Mouse (Mus musculus) heart, adult 8-10 months (tissue): ENCODE data around the gene L2hgdh. TPM values are rescaled to one million over a fixed set of nuclear protein-coding genes. Genes with fewer than 3 reads are reported as not detected.

Experiments used
- DNase-seq: peaks from one replicate; pipeline ENCODE4 v3.0.0; 2022; ENCODE audit warnings: low spot score
- total RNA-seq, 4 experiments: library from RNA; stranded (reverse); gene quantifications; 2 replicates each; pipeline ENCODE4 v1.2.4; 2022

Gene L2hgdh
- total RNA-seq = 10 to 100 TPM; 42.7 to 56.7 (median 46.3) TPM

DNA sequence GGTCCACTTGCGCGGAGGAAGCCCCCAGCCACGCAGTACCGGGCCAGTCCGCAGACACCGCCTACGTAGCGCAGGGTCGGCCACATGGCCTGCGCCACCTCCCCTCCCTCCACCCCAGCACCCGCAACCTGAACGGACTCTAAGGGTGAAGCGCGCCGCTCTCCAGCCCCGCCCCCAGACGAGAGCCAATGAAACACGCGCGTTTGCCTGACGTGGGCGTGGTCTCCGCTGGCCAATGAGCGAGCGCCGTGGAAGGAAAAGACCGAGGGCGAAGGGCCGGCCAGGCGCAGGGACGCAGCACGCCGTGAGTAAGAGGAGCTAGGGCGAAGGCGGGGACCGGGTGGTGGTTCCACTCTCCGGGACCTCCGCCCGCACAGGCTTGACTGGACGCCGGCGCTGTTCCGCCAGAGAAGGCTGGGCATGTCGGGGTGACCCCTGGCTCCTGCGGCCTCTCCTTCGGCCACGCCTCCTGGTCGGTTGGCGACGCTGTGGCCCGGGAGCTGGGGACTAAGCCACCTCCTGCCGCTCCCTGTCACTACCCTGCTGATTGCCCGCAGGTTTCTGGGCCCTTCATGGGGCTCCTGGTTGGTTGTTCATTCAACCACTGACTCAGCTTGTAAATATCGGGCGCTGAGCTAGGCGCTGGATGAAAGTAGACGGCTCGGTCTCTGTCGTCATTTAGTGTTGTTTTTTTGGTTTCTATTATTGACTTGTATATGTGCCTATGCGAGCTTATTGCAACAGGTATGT is at the start of gene L2hgdh, which contains the start of gene Atp5s:
Gene L2hgdh, minus strand, starts transcription at position 163 of the 750 bp plus-strand sequence.
Gene Atp5s, plus strand, starts transcription at position 240 of the 750 bp plus-strand sequence.
- DNase-seq = peak; percentile 97

DNA sequence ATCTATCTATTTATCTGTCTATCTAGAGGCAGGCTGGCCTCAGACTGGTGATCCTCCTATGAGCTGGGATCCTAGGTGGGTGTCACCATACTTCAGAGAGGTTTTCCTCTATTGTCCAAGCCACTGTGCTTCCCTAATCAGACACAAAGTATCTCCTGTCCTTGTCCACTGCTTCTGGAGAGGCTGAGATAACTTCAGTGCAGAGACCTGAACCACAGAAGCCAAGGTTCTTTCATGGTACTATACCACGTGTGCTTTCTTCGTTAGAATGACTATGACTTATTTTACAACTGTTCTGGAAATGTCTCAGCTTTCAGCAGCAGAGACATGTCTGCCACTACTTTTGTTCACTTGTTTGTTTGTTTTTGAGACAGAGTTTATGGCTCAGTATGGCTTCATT is 44.2 kb upstream of the L2hgdh start:
- DNase-seq = no peak

- no peak for DNase-seq
Observed at GRCm38 (mm10) chr12:69767476-69768258, 43.0 kb upstream of the L2hgdh start.

- no peak for DNase-seq
Observed at GRCm38 (mm10) chr12:69766185-69766904, 41.7 kb upstream of the L2hgdh start.

GRCm38 (mm10) chr12:69765543-69765942 is 40.9 kb upstream of the L2hgdh start:
- no peak for DNase-seq

DNA sequence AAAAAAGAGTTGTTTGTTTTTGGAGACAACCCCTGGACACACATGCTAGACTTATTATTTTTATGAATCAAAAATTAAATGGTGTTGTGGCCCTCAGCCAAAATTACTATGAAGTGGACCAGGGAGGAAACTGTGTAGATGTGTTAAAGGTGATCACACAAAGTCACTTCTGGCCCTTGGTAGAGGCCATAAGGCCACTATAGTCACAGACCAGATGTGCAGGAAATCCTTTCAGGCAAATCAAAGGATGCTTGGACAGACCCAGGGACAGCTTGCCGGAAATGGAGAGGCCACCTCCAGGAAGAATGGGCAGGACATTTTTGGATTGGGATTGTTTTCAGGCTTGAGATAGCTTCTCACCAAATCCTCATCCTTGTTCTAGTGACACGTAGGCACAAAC is 36.9 kb upstream of the L2hgdh start:
- peak; percentile 81 for DNase-seq

GRCm38 (mm10) chr12:69760743-69761406 is 36.2 kb upstream of the L2hgdh start:
- no peak for DNase-seq

DNA sequence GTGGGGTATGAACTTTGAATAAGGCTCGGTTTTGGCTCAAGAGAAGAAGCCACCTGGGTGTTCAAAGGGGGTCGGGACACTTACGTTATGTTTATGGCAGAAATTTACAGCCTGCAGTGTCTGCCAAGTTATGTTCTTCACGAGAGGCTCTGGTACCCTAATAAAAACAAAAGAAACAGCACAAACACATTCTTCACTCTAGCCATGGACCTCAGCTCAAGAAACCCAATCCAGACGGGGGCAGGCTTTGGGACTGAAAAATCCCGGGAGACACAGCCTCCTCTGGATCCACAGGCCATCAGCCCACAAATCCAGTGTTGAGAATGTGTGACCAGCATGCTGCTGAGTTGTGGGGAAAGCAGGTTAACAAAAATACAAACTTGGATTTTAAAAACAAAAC is 35.3 kb upstream of the L2hgdh start:
- no peak for DNase-seq

- DNase-seq = no peak
Observed at GRCm38 (mm10) chr12:69759267-69759885, 34.7 kb upstream of the L2hgdh start.

DNA sequence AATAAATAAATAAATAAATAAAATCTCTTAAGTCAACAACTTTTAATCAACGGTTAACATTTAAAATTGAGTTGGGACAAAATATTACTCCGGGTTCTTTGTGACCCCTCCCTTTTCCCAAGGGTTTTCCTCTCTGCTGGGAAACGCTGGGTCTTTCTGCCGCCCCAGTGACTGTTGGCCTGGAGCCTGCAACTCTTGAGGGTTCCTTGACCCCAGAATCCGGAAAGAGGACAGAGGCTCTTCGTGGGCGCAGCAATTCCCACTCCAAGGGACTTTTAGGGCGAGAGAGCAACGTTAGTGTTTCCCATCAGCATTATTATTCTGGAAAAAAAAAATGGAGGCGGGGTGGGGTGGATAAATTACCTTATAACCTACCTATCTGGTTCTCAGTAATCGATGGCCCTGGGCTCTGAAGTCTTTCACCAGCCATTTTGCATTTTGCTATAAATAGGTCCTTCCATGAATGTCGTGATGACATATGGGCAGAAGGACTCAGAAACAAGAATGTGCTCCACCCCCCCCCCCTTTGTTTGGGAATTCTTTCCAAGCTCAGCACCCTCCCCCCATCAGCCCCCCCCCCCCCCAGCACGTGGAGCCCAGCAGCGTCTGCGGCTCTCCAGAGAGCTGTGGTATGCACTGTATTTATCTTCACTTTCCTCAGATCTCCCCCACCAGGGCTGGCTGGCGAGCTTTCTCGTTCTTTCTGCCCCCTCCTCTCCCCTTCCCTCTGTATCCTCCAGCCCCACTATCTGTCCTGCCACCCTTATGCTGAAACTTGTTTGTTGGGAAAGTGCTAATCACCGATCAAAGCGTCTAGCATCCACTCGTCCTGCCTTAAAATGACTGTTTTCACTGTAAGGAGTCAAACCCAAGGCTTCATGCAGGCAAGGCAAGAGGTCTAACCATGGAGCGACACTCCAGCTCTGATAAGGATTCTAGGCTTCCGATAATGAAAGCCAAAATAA is 33.8 kb upstream of the L2hgdh start:
- DNase-seq = no peak

DNA sequence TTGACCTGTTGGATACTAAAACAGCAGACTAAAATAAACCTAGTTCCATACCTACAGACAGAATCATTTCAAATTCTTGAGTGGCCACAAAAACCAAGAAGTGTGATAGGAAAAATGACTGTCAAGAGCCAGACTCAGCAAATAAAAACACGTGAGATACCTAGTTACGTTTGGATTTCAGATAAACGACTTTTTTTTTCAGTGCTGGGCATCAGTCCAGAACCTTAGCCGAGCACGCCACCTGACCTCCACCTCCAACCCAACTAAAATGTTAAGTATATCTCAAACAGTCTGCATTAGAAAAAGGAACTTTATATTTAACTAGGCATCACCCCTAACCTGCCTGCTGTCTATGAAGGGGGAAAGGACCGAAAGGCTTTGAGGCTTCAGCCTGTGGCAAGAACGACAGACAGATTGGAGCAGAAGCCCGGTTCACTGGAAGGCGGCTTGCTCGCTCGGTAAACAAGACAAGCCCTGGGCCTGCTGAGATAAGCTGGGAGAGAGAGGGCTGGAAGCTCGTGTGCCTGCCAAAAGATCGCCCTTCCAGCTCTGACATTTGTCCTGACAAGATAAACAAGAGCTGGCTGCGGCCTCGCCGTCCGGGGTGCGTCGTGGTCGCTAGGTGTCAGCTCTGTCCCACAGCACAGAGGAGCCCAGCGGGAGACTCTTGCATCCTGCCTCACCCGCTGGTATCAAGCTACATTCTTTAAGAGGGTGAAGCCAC is 32.9 kb upstream of the L2hgdh start:
- peak; percentile 85 for DNase-seq

DNA sequence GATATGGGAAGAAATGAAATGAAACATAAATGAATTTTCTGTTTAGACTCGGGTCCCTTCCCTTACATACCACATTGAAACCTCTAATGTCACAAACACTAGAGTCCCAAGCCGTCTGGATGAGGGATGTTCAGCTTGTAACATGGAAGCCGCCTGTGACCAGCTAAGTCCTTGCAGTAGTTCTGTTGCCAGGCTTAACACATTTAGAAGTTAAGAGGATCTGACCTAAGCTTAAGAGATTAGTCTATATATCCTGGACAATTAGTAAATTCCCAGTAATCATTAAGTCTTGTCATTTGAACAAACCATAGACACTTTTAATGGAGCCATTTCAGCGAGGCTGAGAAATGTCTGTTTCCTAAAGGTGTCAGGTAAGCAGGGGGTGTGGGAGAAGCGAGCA is 31.3 kb upstream of the L2hgdh start:
- no peak for DNase-seq

GRCm38 (mm10) chr12:69753936-69754335 is 29.3 kb upstream of the L2hgdh start:
- DNase-seq = no peak

- DNase-seq = peak; percentile 64
Observed at GRCm38 (mm10) chr12:69751864-69752341, 27.2 kb upstream of the L2hgdh start.

DNA sequence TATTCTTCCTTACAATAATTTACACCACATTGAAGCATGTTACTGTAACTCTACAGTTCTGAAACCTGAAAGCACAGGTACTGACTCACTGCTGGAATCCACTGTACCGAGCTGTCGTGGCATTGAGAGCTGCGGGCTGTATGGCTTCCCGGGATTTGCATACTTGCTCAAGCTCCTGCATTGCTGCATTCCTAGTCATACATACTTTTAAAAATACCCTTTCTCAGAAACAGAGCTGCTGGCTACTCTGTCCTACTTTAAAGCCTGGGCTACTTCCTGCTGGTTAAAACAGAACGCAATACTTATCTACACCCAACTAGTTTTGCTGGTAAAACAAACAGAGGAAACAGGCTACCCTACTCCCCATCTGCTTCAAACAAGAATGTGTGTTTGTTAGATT is 19.5 kb upstream of the L2hgdh start:
- no peak for DNase-seq

GRCm38 (mm10) chr12:69741965-69742364 is 17.3 kb upstream of the L2hgdh start:
- no peak for DNase-seq

DNA sequence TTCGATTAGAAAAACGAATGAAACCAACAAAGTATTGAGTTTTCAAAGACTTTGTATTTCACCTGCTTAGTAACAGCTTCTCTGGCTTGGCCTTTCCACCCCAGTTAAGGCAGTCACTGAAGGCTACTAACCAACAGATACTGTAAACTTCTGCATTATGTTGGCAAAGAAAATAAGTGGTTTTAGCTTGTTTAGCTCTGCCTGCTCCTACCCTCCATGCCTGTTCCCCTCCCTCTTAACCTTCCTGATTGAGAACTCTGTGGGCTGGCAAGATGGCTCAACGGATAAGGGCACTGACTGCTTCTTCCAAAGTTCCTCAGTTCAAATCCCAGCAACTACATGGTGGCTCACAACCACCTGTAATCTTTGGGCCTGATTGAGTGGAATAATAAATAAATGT is 9.2 kb upstream of the L2hgdh start:
- DNase-seq = no peak

DNA sequence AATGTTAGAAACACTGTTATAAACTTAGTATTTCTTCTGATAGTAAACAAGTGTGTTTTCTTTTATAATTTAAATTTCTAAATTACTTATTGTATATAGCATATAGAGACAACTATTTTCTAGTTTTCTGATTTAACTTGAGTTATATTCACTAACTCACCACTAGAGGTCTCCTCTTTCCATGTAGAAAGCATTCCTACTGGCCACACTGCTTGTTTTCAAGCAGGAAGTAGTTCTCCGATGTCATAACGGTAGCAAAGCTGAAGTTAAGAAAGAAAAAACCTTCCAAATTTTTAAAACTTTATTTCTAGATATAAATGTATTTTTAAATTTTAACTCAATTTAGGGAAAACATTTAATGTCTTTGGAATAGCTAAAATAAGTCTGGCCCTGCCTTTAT is 8.8 kb upstream of the L2hgdh start:
- DNase-seq = peak; percentile 40

GRCm38 (mm10) chr12:69732221-69732620 is 7.5 kb upstream of the L2hgdh start:
- no peak for DNase-seq
